Comparison of ENCODE assay signal across 18 mouse cellular contexts in genomic region chr17:12294424-12294823, GRCm38 (mm10).
"Had no signal": no experiment of that assay in that cellular context is flagged by ENCODE, and none has a peak within 500 bp of the region (broad histone marks: within the 10 kb centered on the region; RNA-seq: fewer than 3 reads in every experiment).

No protein-coding gene starts in this region.

- H3K4me3 ChIP-seq: intestine, embryonic 15.5 days; layer of hippocampus, adult 2 months; liver, embryonic 13.5 days; lung, embryonic 15.5 days; megakaryocyte, embryonic 14.5 days; midbrain, embryonic 12.5 days; neural tube, embryonic 13.5 days; stomach, embryonic 15.5 days had no signal

- H3K27me3 ChIP-seq: intestine, embryonic 15.5 days; liver, embryonic 13.5 days; lung, embryonic 15.5 days; megakaryocyte, embryonic 14.5 days; midbrain, embryonic 12.5 days; neural tube, embryonic 13.5 days; stomach, embryonic 15.5 days had no signal

- H3K36me3 ChIP-seq: intestine, embryonic 15.5 days; liver, embryonic 13.5 days; lung, embryonic 15.5 days; midbrain, embryonic 12.5 days; neural tube, embryonic 13.5 days; stomach, embryonic 15.5 days had no signal

- ATAC-seq: intestine, embryonic 15.5 days; liver, postnatal 0 days; midbrain, embryonic 16.5 days had no signal

- H3K4me2 ChIP-seq: intestine, embryonic 15.5 days; liver, embryonic 13.5 days; lung, embryonic 15.5 days; midbrain, embryonic 12.5 days; neural tube, embryonic 13.5 days; stomach, embryonic 15.5 days had no signal

- H3K27ac ChIP-seq: intestine, embryonic 15.5 days; kidney, postnatal 0 days; layer of hippocampus, adult 2 months; liver, embryonic 13.5 days; lung, embryonic 15.5 days; macrophage; midbrain, embryonic 12.5 days; stomach, embryonic 15.5 days had no signal

- H3K9me3 ChIP-seq: intestine, embryonic 15.5 days; liver, embryonic 13.5 days; lung, embryonic 15.5 days; midbrain, embryonic 12.5 days; neural tube, embryonic 13.5 days; stomach, embryonic 15.5 days had no signal

- H3K9ac ChIP-seq: intestine, embryonic 15.5 days; liver, embryonic 13.5 days; liver, postnatal 0 days; lung, embryonic 15.5 days; midbrain, embryonic 12.5 days; neural tube, embryonic 13.5 days; stomach, embryonic 15.5 days had no signal

- DNase-seq: kidney, postnatal 4 days; liver; liver, embryonic 13.5 days; liver, postnatal 0 days; lung, postnatal 14 days; retina, postnatal 1 day; right cerebral cortex, postnatal 4 days; thymus, postnatal 14 days had no signal
